Mouse (Mus musculus) CH12.LX (cell line): ENCODE measurements around the gene Dnah8. TPM values are rescaled to one million over a fixed set of nuclear protein-coding genes. Genes with fewer than 3 reads are reported as not detected.

Experiments used
- DNase-seq: peaks from one replicate; pipeline ENCODE4 v3.0.0-alpha.2; 2013; ENCODE audit errors: extremely low read depth
- H3K27ac ChIP-seq: 2 replicates; pipeline ENCODE4 v1.5.1; 2012; ENCODE audit warnings: low read depth, mild to moderate bottlenecking, control low read depth, moderate library complexity; ENCODE audit not compliant: insufficient read depth
- H3K27me3 ChIP-seq: replicated peaks from 2 replicates; pipeline ENCODE3; 2012; ENCODE audit warnings: inconsistent platforms
- H3K36me3 ChIP-seq, 2 experiments: replicated peaks in 1 of 2; 2 replicates each; pipeline versions ENCODE3 to v1.6.1; 2012; ENCODE audit warnings: inconsistent platforms in 1 of 2, low read length in 1 of 2, mild to moderate bottlenecking in 1 of 2, mixed read lengths in 1 of 2, moderate library complexity in 1 of 2; ENCODE audit not compliant: control insufficient read depth in 1 of 2, insufficient read depth in 1 of 2
- H3K4me1 ChIP-seq, 2 experiments: 2 replicates each; pipeline ENCODE4 v1.6.1; 2012; ENCODE audit warnings: inconsistent platforms in 1 of 2, moderate library complexity in 1 of 2; ENCODE audit not compliant: insufficient read depth in 2 of 2, control insufficient read depth in 1 of 2
- H3K4me2 ChIP-seq: 2 replicates; pipeline ENCODE4 v1.6.1; 2012; ENCODE audit warnings: low read depth, mild to moderate bottlenecking, control low read depth; ENCODE audit not compliant: poor library complexity, insufficient read depth, severe bottlenecking
- H3K4me3 ChIP-seq, 3 experiments: fragments of 150-350 bp in 1 of 3; sonication (generic) in 1 of 3; replicated peaks in 1 of 3; 2 replicates each; pipeline versions ENCODE3 to v1.5.1; 2011 to 2012; ENCODE audit warnings: low read depth in 2 of 3, low read length in 2 of 3, mild to moderate bottlenecking in 2 of 3, moderate library complexity in 2 of 3, control low read depth in 1 of 3, improper control_type of control experiment in 1 of 3, inconsistent platforms in 1 of 3, mixed read lengths in 1 of 3; ENCODE audit not compliant: poor library complexity in 1 of 3
- H3K79me2 ChIP-seq: replicated peaks from 2 replicates; pipeline ENCODE4 v1.6.1; 2012; ENCODE audit warnings: mild to moderate bottlenecking, moderate library complexity; ENCODE audit not compliant: control insufficient read depth, poor library complexity, insufficient read depth, severe bottlenecking; ENCODE audit errors: extremely low read depth
- H3K9ac ChIP-seq: 2 replicates; pipeline ENCODE4 v1.6.1; 2012; ENCODE audit warnings: low read depth, mild to moderate bottlenecking, control low read depth, moderate library complexity; ENCODE audit not compliant: insufficient read depth
- H3K9me3 ChIP-seq: replicated peaks from 2 replicates; pipeline ENCODE3; 2012; ENCODE audit warnings: low read length, inconsistent platforms, mixed read lengths
- BHLHE40 ChIP-seq: IDR thresholded peaks from 2 replicates; pipeline ENCODE4 v1.6.1; 2011; ENCODE audit warnings: mild to moderate bottlenecking, low read depth, low read length, improper control_type of control experiment
- CHD1 ChIP-seq: IDR thresholded peaks from 2 replicates; pipeline ENCODE4 v1.6.1; 2012; ENCODE audit warnings: low read depth, low read length, improper control_type of control experiment, inconsistent platforms
- CHD2 ChIP-seq: IDR thresholded peaks from 2 replicates; pipeline ENCODE4 v1.6.1; 2011; ENCODE audit warnings: low read length, improper control_type of control experiment
- E2F4 ChIP-seq: IDR thresholded peaks from 2 replicates; pipeline ENCODE4 v1.6.1; 2011; ENCODE audit warnings: low read depth, low read length, improper control_type of control experiment; ENCODE audit not compliant: insufficient replicate concordance
- EP300 ChIP-seq: IDR thresholded peaks from 2 replicates; pipeline ENCODE4 v1.6.1; 2011; ENCODE audit warnings: low read length, improper control_type of control experiment
- HCFC1 ChIP-seq: IDR thresholded peaks from 2 replicates; pipeline ENCODE4 v1.6.1; 2012; ENCODE audit warnings: low read depth, mild to moderate bottlenecking, inconsistent platforms, low read length, improper control_type of control experiment
- IRF4 ChIP-seq: IDR thresholded peaks from 2 replicates; pipeline ENCODE4 v1.6.1; 2014; ENCODE audit warnings: low read depth, mild to moderate bottlenecking, inconsistent platforms, low read length, improper control_type of control experiment
- JUND ChIP-seq: conservative IDR thresholded peaks from 2 replicates; pipeline ENCODE4 v1.6.1; 2011; ENCODE audit warnings: low read depth, low read length, improper control_type of control experiment
- KAT2A ChIP-seq: IDR thresholded peaks from 2 replicates; pipeline ENCODE4 v1.6.1; 2012; ENCODE audit warnings: low read length, improper control_type of control experiment, inconsistent platforms; ENCODE audit not compliant: insufficient replicate concordance
- MAFK ChIP-seq: IDR thresholded peaks from 2 replicates; pipeline ENCODE4 v1.6.1; 2011; ENCODE audit warnings: low read length, improper control_type of control experiment; ENCODE audit not compliant: insufficient replicate concordance
- MAX ChIP-seq: IDR thresholded peaks from 2 replicates; pipeline ENCODE4 v1.6.1; 2011; ENCODE audit warnings: low read length, improper control_type of control experiment
- MAZ ChIP-seq: IDR thresholded peaks from 2 replicates; pipeline ENCODE4 v1.6.1; 2012; ENCODE audit warnings: low read depth, mild to moderate bottlenecking, inconsistent platforms, low read length, improper control_type of control experiment, moderate library complexity
- MXI1 ChIP-seq: IDR thresholded peaks from 2 replicates; pipeline ENCODE4 v1.6.1; 2011; ENCODE audit warnings: mild to moderate bottlenecking, low read depth, low read length, improper control_type of control experiment
- NELFE ChIP-seq: IDR thresholded peaks from 2 replicates; pipeline ENCODE4 v1.6.1; 2011; ENCODE audit warnings: low read depth, low read length, improper control_type of control experiment
- NRF1 ChIP-seq: IDR thresholded peaks from 2 replicates; pipeline ENCODE4 v1.6.1; 2014; ENCODE audit warnings: low read depth, mild to moderate bottlenecking, inconsistent platforms, low read length, improper control_type of control experiment, moderate library complexity
- PAX5 ChIP-seq: IDR thresholded peaks from 2 replicates; pipeline ENCODE4 v1.6.1; 2012; ENCODE audit warnings: low read length, inconsistent platforms, mixed read lengths
- POLR2AphosphoS2 ChIP-seq: IDR thresholded peaks from 2 replicates; pipeline ENCODE4 v1.6.1; 2011; ENCODE audit warnings: low read depth, low read length, improper control_type of control experiment
- RCOR1 ChIP-seq: conservative IDR thresholded peaks from 2 replicates; pipeline ENCODE4 v1.6.1; 2012; ENCODE audit warnings: low read depth, mild to moderate bottlenecking, inconsistent platforms, low read length, improper control_type of control experiment
- SIN3A ChIP-seq: IDR thresholded peaks from 2 replicates; pipeline ENCODE4 v1.6.1; 2012; ENCODE audit warnings: low read length, improper control_type of control experiment, inconsistent platforms
- SMC3 ChIP-seq: IDR thresholded peaks from 2 replicates; pipeline ENCODE4 v1.6.1; 2011; ENCODE audit warnings: low read depth, low read length, improper control_type of control experiment
- TBP ChIP-seq: conservative IDR thresholded peaks from 2 replicates; pipeline ENCODE4 v1.6.1; 2011; ENCODE audit warnings: low read depth, low read length, improper control_type of control experiment
- UBTF ChIP-seq: IDR thresholded peaks from 2 replicates; pipeline ENCODE4 v1.6.1; 2012; ENCODE audit warnings: low read depth, mild to moderate bottlenecking, inconsistent platforms, low read length, improper control_type of control experiment, moderate library complexity
- USF1 ChIP-seq: IDR thresholded peaks from 2 replicates; pipeline ENCODE4 v1.6.1; 2014; ENCODE audit warnings: low read depth, mild to moderate bottlenecking, inconsistent platforms, low read length, improper control_type of control experiment
- USF2 ChIP-seq: conservative IDR thresholded peaks from 2 replicates; pipeline ENCODE4 v1.6.1; 2011; ENCODE audit warnings: low read depth, low read length, improper control_type of control experiment
- ZKSCAN1 ChIP-seq: IDR thresholded peaks from 2 replicates; pipeline ENCODE4 v1.6.1; 2012; ENCODE audit warnings: low read depth, inconsistent platforms, low read length, improper control_type of control experiment, borderline replicate concordance
- dilution Hi-C: fragments of 300-500 bp; cut with MboI; formaldehyde crosslinking; loops from 2 replicates; pipeline ENCODE4 v1.14.3; 2020; ENCODE audit warnings: low sequenced_read_pairs; ENCODE audit not compliant: extremely low pct_unique_long_range_greater_than_20kb, extremely low pct_ligation_motif_present
- in situ Hi-C: fragments of 300-500 bp; cut with MboI; formaldehyde crosslinking; loops from 3 replicates; pipeline ENCODE4 v1.14.3; 2019; ENCODE audit warnings: low sequenced_read_pairs, low pct_ligation_motif_present, low pct_unique_long_range_greater_than_20kb, mixed read lengths
- polyA plus RNA-seq: library from polyadenylated mRNA; unstranded; fragments of >175 nt; gene quantifications from 2 replicates; pipeline ENCODE4 v1.2.1, GENCODE M21; 2012; ENCODE audit warnings: low read depth; ENCODE audit not compliant: insufficient read length
- total RNA-seq, 2 experiments: library from RNA; depleted of rRNA; stranded (reverse); fragments of 300-350 nt in 1 of 2; fragments of >200 nt in 1 of 2; gene quantifications; 2 replicates each; pipeline ENCODE4 v1.2.3; 2012 to 2014

Dnah8 gene
- total and polyA plus RNA-seq, 3 experiments = 0.09 to 0.99 TPM; not detected in 1

GRCm38 (mm10) chr17:30848804-30849203 lies 224.7 kb downstream of the Dnah8 start:
- H3K79me2 ChIP-seq = no peaks in the 10 kb centered on the region
- H3K4me3 ChIP-seq = no peak overlapping the region
- in situ Hi-C loops = loop anchor here (10.0 kb wide), 1 partner anchor 394 kb away; no protein-coding TSS in a partner anchor
- no peak overlapping the region for H3K9ac ChIP-seq
- H3K9me3 ChIP-seq = peaks cover 12% of the 10 kb centered on the region
- H3K36me3 ChIP-seq = no peaks in the 10 kb centered on the region
- no peak for DNase-seq
- peaks cover 1% of the 10 kb centered on the region for H3K27me3 ChIP-seq
- TF ChIP-seq HCFC1 = no peak
- TF ChIP-seq USF1 = no peak
- no peak for TF ChIP-seq KAT2A
- TF ChIP-seq SMC3 = no peak
- no peak for TF ChIP-seq JUND
- TF ChIP-seq POLR2AphosphoS2 = no peak
- TF ChIP-seq E2F4 = no peak
- no peak for TF ChIP-seq CHD1
- TF ChIP-seq ZKSCAN1 = no peak
- no peak for TF ChIP-seq IRF4
- no peak for TF ChIP-seq MXI1
- TF ChIP-seq PAX5 = no peak
- TF ChIP-seq MAZ = no peak
- TF ChIP-seq BHLHE40 = no peak
- TF ChIP-seq NELFE = no peak
- no peak for TF ChIP-seq UBTF
- TF ChIP-seq EP300 = no peak
- TF ChIP-seq RCOR1 = no peak
- TF ChIP-seq, all 38 proteins: peak for 0
- dilution Hi-C loops = no loop called here
- Histone ChIP-seq H3K27ac (no peak overlapping the region), H3K4me1 (peaks cover 0 to 8% of the 10 kb centered on the region in 2 experiments; a peak in 3 of 4 replicates), H3K4me2 (no peak overlapping the region)

- peaks cover 12% of the 10 kb centered on the region for H3K9me3 ChIP-seq
- H3K4me3 ChIP-seq = no peak overlapping the region
- peaks cover 1% of the 10 kb centered on the region for H3K27me3 ChIP-seq
- H3K79me2 ChIP-seq = no peaks in the 10 kb centered on the region
- no peaks in the 10 kb centered on the region; a peak in 1 of 4 replicates for H3K4me1 ChIP-seq
- H3K36me3 ChIP-seq = no peaks in the 10 kb centered on the region
- no peak overlapping the region for H3K27ac ChIP-seq
- H3K4me2 ChIP-seq = no peak overlapping the region
- in situ Hi-C loops = loop anchor here (10.0 kb wide), 1 partner anchor 395 kb away; no protein-coding TSS in a partner anchor
- H3K9ac ChIP-seq = no peak overlapping the region
- TF ChIP-seq MAX = no peak
- TF ChIP-seq USF1 = no peak
- TF ChIP-seq TBP = no peak
- no peak for TF ChIP-seq SIN3A
- TF ChIP-seq ZKSCAN1 = no peak
- no peak for TF ChIP-seq MAFK
- TF ChIP-seq USF2 = no peak
- no peak for TF ChIP-seq MXI1
- TF ChIP-seq EP300 = no peak
- no peak for TF ChIP-seq NRF1
- no peak for TF ChIP-seq CHD2
- no peak for TF ChIP-seq RCOR1
- no peak for TF ChIP-seq CHD1
- TF ChIP-seq, all 38 proteins: peak for 0
- dilution Hi-C loops = no loop called here
- no peak for DNase-seq
These were observed 225.7 kb downstream of the Dnah8 start for GRCm38 (mm10) chr17:30849813-30850212.
